Mouse (Mus musculus) MEL (cell line): ENCODE data around the gene Sept3. TPM values are rescaled to one million over a fixed set of nuclear protein-coding genes. Genes with fewer than 3 reads are reported as not detected.

ENCODE experiments used
- DNase-seq: peaks from one replicate; pipeline ENCODE4 v3.0.0; 2011; ENCODE audit warnings: low read depth, low spot score
- H3K27ac ChIP-seq: 2 replicates; pipeline ENCODE4 v1.5.1; 2012; ENCODE audit warnings: low read depth, mild to moderate bottlenecking, control low read depth, low read length, moderate library complexity; ENCODE audit not compliant: control insufficient read depth
- H3K27me3 ChIP-seq, 2 experiments: fragments of 150-350 bp in 1 of 2; sonication (generic) in 1 of 2; 2 replicates each; pipeline ENCODE4 v1.6.1; 2012; ENCODE audit warnings: low read length in 2 of 2, mild to moderate bottlenecking in 2 of 2, improper control_type of control experiment in 1 of 2, moderate library complexity in 1 of 2; ENCODE audit not compliant: insufficient read depth in 2 of 2, control insufficient read depth in 1 of 2
- H3K36me3 ChIP-seq, 2 experiments: 2 replicates each; pipeline ENCODE4 v1.6.1; 2012 to 2014; ENCODE audit warnings: low read length in 2 of 2, improper control_type of control experiment in 1 of 2, inconsistent platforms in 1 of 2, mild to moderate bottlenecking in 1 of 2; ENCODE audit not compliant: insufficient read depth in 2 of 2, control insufficient read depth in 1 of 2
- H3K4me1 ChIP-seq, 2 experiments: fragments of 150-350 bp in 1 of 2; sonication (generic) in 1 of 2; 2 replicates each; pipeline ENCODE4 v1.6.1; 2012; ENCODE audit warnings: low read length in 2 of 2, improper control_type of control experiment in 1 of 2, mild to moderate bottlenecking in 1 of 2; ENCODE audit not compliant: insufficient read depth in 2 of 2, control insufficient read depth in 1 of 2
- H3K4me3 ChIP-seq, 2 experiments: fragments of 150-350 bp in 1 of 2; sonication (generic) in 1 of 2; 2 replicates each; pipeline ENCODE4 v1.5.1; 2012; ENCODE audit warnings: low read depth in 2 of 2, low read length in 2 of 2, mild to moderate bottlenecking in 2 of 2, moderate library complexity in 2 of 2, control low read depth in 1 of 2, improper control_type of control experiment in 1 of 2; ENCODE audit not compliant: control insufficient read depth in 1 of 2, insufficient read depth in 1 of 2
- H3K79me2 ChIP-seq: 2 replicates; pipeline ENCODE4 v1.6.1; 2012; ENCODE audit warnings: mild to moderate bottlenecking, low read length, moderate library complexity; ENCODE audit not compliant: control insufficient read depth, poor library complexity, insufficient read depth
- H3K9ac ChIP-seq: 2 replicates; pipeline ENCODE4 v1.6.1; 2012; ENCODE audit warnings: low read depth, mild to moderate bottlenecking, control low read depth, low read length, moderate library complexity; ENCODE audit not compliant: control insufficient read depth, poor library complexity, severe bottlenecking
- H3K9me3 ChIP-seq: fragments of 150-350 bp; sonication (generic); replicated peaks from 2 replicates; pipeline ENCODE4 v1.6.1; 2012; ENCODE audit warnings: mild to moderate bottlenecking, low read length, improper control_type of control experiment, moderate library complexity; ENCODE audit not compliant: insufficient read depth
- BHLHE40 ChIP-seq: IDR thresholded peaks from 2 replicates; pipeline ENCODE4 v1.6.1; 2012; ENCODE audit warnings: low read depth, mild to moderate bottlenecking, inconsistent platforms, low read length, improper control_type of control experiment, borderline replicate concordance
- CHD1 ChIP-seq: IDR thresholded peaks from 2 replicates; pipeline ENCODE4 v1.6.1; 2012; ENCODE audit warnings: low read depth, mild to moderate bottlenecking, inconsistent platforms, low read length, improper control_type of control experiment
- CHD2 ChIP-seq: IDR thresholded peaks from 2 replicates; pipeline ENCODE4 v1.6.1; 2011; ENCODE audit warnings: low read length, improper control_type of control experiment
- CTCF ChIP-seq, 3 experiments: IDR thresholded peaks in 2 of 3; conservative IDR thresholded peaks in 1 of 3; 2 replicates each; pipeline ENCODE4 v1.5.1; 2011 to 2012; ENCODE audit warnings: low read length in 3 of 3, low read depth in 2 of 3, mild to moderate bottlenecking in 2 of 3, improper control_type of control experiment in 1 of 3, inconsistent platforms in 1 of 3, mixed read lengths in 1 of 3, moderate library complexity in 1 of 3; ENCODE audit not compliant: control insufficient read depth in 1 of 3, insufficient read depth in 1 of 3, poor library complexity in 1 of 3, severe bottlenecking in 1 of 3
- E2F4 ChIP-seq: IDR thresholded peaks from 2 replicates; pipeline ENCODE4 v1.6.1; 2011; ENCODE audit warnings: low read depth, low read length, improper control_type of control experiment, borderline replicate concordance
- ELF1 ChIP-seq: IDR thresholded peaks from 2 replicates; pipeline ENCODE4 v1.6.1; 2014; ENCODE audit warnings: low read depth, mild to moderate bottlenecking, inconsistent platforms, low read length, improper control_type of control experiment, moderate library complexity
- EP300 ChIP-seq, 2 experiments: IDR thresholded peaks; 2 replicates each; pipeline ENCODE4 v1.6.1; 2011; ENCODE audit warnings: improper control_type of control experiment in 2 of 2, low read length in 2 of 2, low read depth in 1 of 2, mild to moderate bottlenecking in 1 of 2
- ETS1 ChIP-seq: IDR thresholded peaks from 2 replicates; pipeline ENCODE4 v1.6.1; 2012; ENCODE audit warnings: low read depth, mild to moderate bottlenecking, inconsistent platforms, low read length, improper control_type of control experiment, moderate library complexity
- GABPA ChIP-seq: IDR thresholded peaks from 2 replicates; pipeline ENCODE4 v1.6.1; 2012; ENCODE audit warnings: low read depth, mild to moderate bottlenecking, inconsistent platforms, low read length, improper control_type of control experiment, moderate library complexity
- GATA1 ChIP-seq: IDR thresholded peaks from 2 replicates; pipeline ENCODE4 v1.6.1; 2011; ENCODE audit warnings: low read depth, low read length, improper control_type of control experiment
- HCFC1 ChIP-seq: IDR thresholded peaks from 2 replicates; pipeline ENCODE4 v1.6.1; 2012; ENCODE audit warnings: low read depth, mild to moderate bottlenecking, inconsistent platforms, low read length, improper control_type of control experiment, moderate library complexity
- JUND ChIP-seq: IDR thresholded peaks from 2 replicates; pipeline ENCODE4 v1.6.1; 2011; ENCODE audit warnings: low read depth, mild to moderate bottlenecking, improper control_type of control experiment, low read length
- KAT2A ChIP-seq: conservative IDR thresholded peaks from 2 replicates; pipeline ENCODE4 v1.6.1; 2012; ENCODE audit warnings: low read depth, low read length, improper control_type of control experiment, inconsistent platforms
- MAFK ChIP-seq: IDR thresholded peaks from 2 replicates; pipeline ENCODE4 v1.6.1; 2011; ENCODE audit warnings: low read depth, mild to moderate bottlenecking, low read length, improper control_type of control experiment, borderline replicate concordance
- MAX ChIP-seq: IDR thresholded peaks from 2 replicates; pipeline ENCODE4 v1.6.1; 2011; ENCODE audit warnings: low read length, improper control_type of control experiment
- MAZ ChIP-seq: IDR thresholded peaks from 2 replicates; pipeline ENCODE4 v1.6.1; 2012; ENCODE audit warnings: low read depth, mild to moderate bottlenecking, inconsistent platforms, low read length, improper control_type of control experiment
- MEF2A ChIP-seq: IDR thresholded peaks from 2 replicates; pipeline ENCODE4 v1.6.1; 2014; ENCODE audit warnings: low read depth, mild to moderate bottlenecking, inconsistent platforms, low read length, improper control_type of control experiment; ENCODE audit not compliant: poor library complexity, insufficient replicate concordance, severe bottlenecking; ENCODE audit errors: extremely low read depth
- MXI1 ChIP-seq: IDR thresholded peaks from 2 replicates; pipeline ENCODE4 v1.6.1; 2011; ENCODE audit warnings: mild to moderate bottlenecking, low read depth, low read length, improper control_type of control experiment
- MYC ChIP-seq: IDR thresholded peaks from 2 replicates; pipeline ENCODE4 v1.6.1; 2011; ENCODE audit warnings: low read depth, mild to moderate bottlenecking, low read length, improper control_type of control experiment, moderate library complexity
- NELFE ChIP-seq: IDR thresholded peaks from 2 replicates; pipeline ENCODE4 v1.6.1; 2011; ENCODE audit warnings: low read depth, low read length, improper control_type of control experiment
- NRF1 ChIP-seq: IDR thresholded peaks from 2 replicates; pipeline ENCODE4 v1.6.1; 2014; ENCODE audit warnings: low read depth, mild to moderate bottlenecking, inconsistent platforms, low read length, improper control_type of control experiment, moderate library complexity; ENCODE audit not compliant: poor library complexity, insufficient read depth, severe bottlenecking
- POLR2A ChIP-seq, 2 experiments: IDR thresholded peaks; 2 replicates each; pipeline ENCODE4 v1.6.1; 2011 to 2012; ENCODE audit warnings: low read length in 2 of 2, mild to moderate bottlenecking in 2 of 2, control low read depth in 1 of 2, improper control_type of control experiment in 1 of 2, low read depth in 1 of 2, moderate library complexity in 1 of 2; ENCODE audit not compliant: control insufficient read depth in 1 of 2, insufficient read depth in 1 of 2, poor library complexity in 1 of 2
- POLR2AphosphoS2 ChIP-seq: IDR thresholded peaks from 2 replicates; pipeline ENCODE4 v1.6.1; 2011; ENCODE audit warnings: low read length, improper control_type of control experiment
- POLR2AphosphoS5 ChIP-seq: IDR thresholded peaks from 2 replicates; pipeline ENCODE4 v1.6.1; 2012; ENCODE audit warnings: low read depth, borderline replicate concordance, mild to moderate bottlenecking, inconsistent platforms, low read length, moderate library complexity, mixed read lengths
- RAD21 ChIP-seq: IDR thresholded peaks from 2 replicates; pipeline ENCODE4 v1.6.1; 2011; ENCODE audit warnings: mild to moderate bottlenecking, low read depth, low read length, improper control_type of control experiment
- RCOR1 ChIP-seq: IDR thresholded peaks from 2 replicates; pipeline ENCODE4 v1.6.1; 2012; ENCODE audit warnings: low read depth, mild to moderate bottlenecking, inconsistent platforms, low read length, improper control_type of control experiment
- SIN3A ChIP-seq: IDR thresholded peaks from 2 replicates; pipeline ENCODE4 v1.6.1; 2012; ENCODE audit warnings: low read length, improper control_type of control experiment, inconsistent platforms
- SMC3 ChIP-seq: IDR thresholded peaks from 2 replicates; pipeline ENCODE4 v1.6.1; 2011; ENCODE audit warnings: low read depth, low read length, improper control_type of control experiment
- TAL1 ChIP-seq: IDR thresholded peaks from 2 replicates; pipeline ENCODE4 v1.6.1; 2012; ENCODE audit warnings: mild to moderate bottlenecking, inconsistent platforms, low read length, moderate library complexity, mixed read lengths
- TBP ChIP-seq: IDR thresholded peaks from 2 replicates; pipeline ENCODE4 v1.8.0; 2011; ENCODE audit warnings: low read depth, low read length, improper control_type of control experiment
- TCF12 ChIP-seq: IDR thresholded peaks from 2 replicates; pipeline ENCODE4 v1.6.1; 2014; ENCODE audit warnings: low read depth, mild to moderate bottlenecking, inconsistent platforms, low read length, improper control_type of control experiment, moderate library complexity
- UBTF ChIP-seq: IDR thresholded peaks from 2 replicates; pipeline ENCODE4 v1.6.1; 2012; ENCODE audit warnings: low read depth, mild to moderate bottlenecking, inconsistent platforms, low read length, improper control_type of control experiment, moderate library complexity, borderline replicate concordance; ENCODE audit not compliant: insufficient read depth
- USF2 ChIP-seq, 2 experiments: IDR thresholded peaks; 2 replicates each; pipeline ENCODE4 v1.6.1; 2011 to 2012; ENCODE audit warnings: improper control_type of control experiment in 2 of 2, low read length in 2 of 2, borderline replicate concordance in 1 of 2, inconsistent platforms in 1 of 2, low read depth in 1 of 2, mild to moderate bottlenecking in 1 of 2; ENCODE audit not compliant: insufficient read depth in 1 of 2
- ZC3H11A ChIP-seq: IDR thresholded peaks from 2 replicates; pipeline ENCODE4 v1.6.1; 2012; ENCODE audit warnings: low read depth, mild to moderate bottlenecking, inconsistent platforms, low read length, improper control_type of control experiment
- ZKSCAN1 ChIP-seq: IDR thresholded peaks from 2 replicates; pipeline ENCODE4 v1.6.1; 2012; ENCODE audit warnings: low read depth, mild to moderate bottlenecking, inconsistent platforms, low read length, improper control_type of control experiment, moderate library complexity
- ZNF384 ChIP-seq: IDR thresholded peaks from 2 replicates; pipeline ENCODE4 v1.6.1; 2012; ENCODE audit warnings: low read depth, mild to moderate bottlenecking, inconsistent platforms, low read length, improper control_type of control experiment
- polyA plus RNA-seq, 2 experiments: library from polyadenylated mRNA; stranded (reverse) in 1 of 2; unstranded in 1 of 2; fragments of >175 nt in 1 of 2; fragments of >200 nt in 1 of 2; gene quantifications; 2 replicates each; pipeline versions ENCODE4 v1.2.1 to v1.2.4; 2012; ENCODE audit warnings: low replicate concordance in 2 of 2, low read depth in 1 of 2; ENCODE audit not compliant: insufficient read length in 2 of 2, insufficient read depth in 1 of 2, missing spikeins in 1 of 2
- total RNA-seq: library from RNA; depleted of rRNA; stranded (reverse); fragments of 300-350 nt; gene quantifications from 2 replicates; pipeline ENCODE4 v1.2.3, GENCODE M21; 2012

The Sept3 gene
- total and polyA plus RNA-seq, 3 experiments = not detected

GRCm38 (mm10) chr15:82339634-82340254, 65.1 kb downstream of the Sept3 start:
- Histone ChIP-seq H3K27ac (peak overlapping the region; percentile 98), H3K27me3 (no peaks in the 10 kb centered on the region), H3K4me3 (peak overlapping the region; percentile 78 to 79), H3K9ac (peak overlapping the region; percentile 94), H3K36me3 (peaks cover 0 to 37% of the 10 kb centered on the region in 2 experiments; a peak in 2 of 4 replicates), H3K4me1 (peaks cover 16 to 43% of the 10 kb centered on the region in 2 experiments), H3K9me3 (no peaks in the 10 kb centered on the region), H3K79me2 (peaks cover 31% of the 10 kb centered on the region)
- peak; percentile 62 for DNase-seq
- TF ChIP-seq NRF1 (no peak), ETS1 (peak; percentile 57; the same call in 1 of the 2 replicates), RAD21 (no peak), HCFC1 (0 out of 2 replicates have a peak, but pooled peaks have one; percentile 26), POLR2A (IDR thresholded peaks at IDR 0.05; ENCODE audit: control insufficient read depth in 1 of 2, insufficient read depth in 1 of 2, low read depth in 1 of 2, low read length in 2 of 2, poor library complexity in 1 of 2) (no peak; a peak in 1 of 4 replicates), CHD2 (no peak), CHD1 (0 out of 2 replicates have a peak, but pooled peaks have one; percentile 21), SMC3 (no peak), MYC (no peak), GATA1 (no peak), TBP (peak; percentile 46; the same call in 1 of the 2 replicates), ZKSCAN1 (no peak), USF2 (IDR thresholded peaks at IDR 0.05; ENCODE audit: borderline replicate concordance in 1 of 2, insufficient read depth in 1 of 2, low read depth in 1 of 2, low read length in 2 of 2) (no peak), JUND (no peak), TCF12 (0 out of 2 replicates have a peak, but pooled peaks have one; percentile 37), POLR2AphosphoS5 (no peak), MEF2A (no peak), TAL1 (peak; percentile 14; the same call in 1 of the 2 replicates), POLR2AphosphoS2 (no peak), ZC3H11A (no peak), BHLHE40 (no peak), GABPA (no peak), KAT2A (no peak), NELFE (no peak; the same call in 1 of the 2 replicates), E2F4 (no peak), CTCF (IDR thresholded peaks at IDR 0.05 in 2 of 3, conservative IDR thresholded peaks at IDR 0.05 in 1 of 3; ENCODE audit: control insufficient read depth in 1 of 3, insufficient read depth in 1 of 3, low read depth in 2 of 3, low read length in 3 of 3, poor library complexity in 1 of 3, severe bottlenecking in 1 of 3) (no peak), SIN3A (peak; percentile 52), ZNF384 (no peak), MAFK (no peak), UBTF (no peak), RCOR1 (no peak), ELF1 (0 out of 2 replicates have a peak, but pooled peaks have one; percentile 32), MAZ (no peak), EP300 (IDR thresholded peaks at IDR 0.05; ENCODE audit: low read depth in 1 of 2, low read length in 2 of 2) (peak in 1 of 2 experiments; percentile 22; a peak in 1 of 4 replicates), MXI1 (no peak), MAX (no peak)
